Mouse (Mus musculus) skeletal muscle tissue, adult 2 months (tissue): ENCODE data around the gene Tada3.
"Not testable (repeated sequence)": the region's sequence is repeated elsewhere in the genome, so short reads cannot be mapped to it uniquely, and the experiment has no call there.

ENCODE experiments used
- DNase-seq: peaks from one replicate; pipeline ENCODE4 v3.0.0-alpha.2; 2012; ENCODE audit warnings: low read depth, low spot score

The Tada3 gene

GRCm38 (mm10) chr6:113343177-113344092 is 34.2 kb downstream of the Tada3 start, which contains the start of gene Camk1:
Gene Camk1, minus strand, starts transcription at chr6:113343984.
- peak; percentile 81 for DNase-seq

GRCm38 (mm10) chr6:113342297-113342696 is 35.4 kb downstream of the Tada3 start:
- DNase-seq: no peak

GRCm38 (mm10) chr6:113341574-113341973 is 36.1 kb downstream of the Tada3 start:
- DNase-seq: no peak

GRCm38 (mm10) chr6:113336852-113337620 is 40.6 kb downstream of the Tada3 start:
- DNase-seq: no peak

- no peak for DNase-seq
Observed at GRCm38 (mm10) chr6:113334216-113334615, 43.5 kb downstream of the Tada3 start.

- DNase-seq: no peak
Observed at GRCm38 (mm10) chr6:113333137-113333950, 44.3 kb downstream of the Tada3 start.

GRCm38 (mm10) chr6:113332734-113333133 is 44.9 kb downstream of the Tada3 start:
- DNase-seq: not testable (repeated sequence)

GRCm38 (mm10) chr6:113331721-113332120 is 46.0 kb downstream of the Tada3 start:
- DNase-seq: no peak

GRCm38 (mm10) chr6:113330547-113330946 is 47.1 kb downstream of the Tada3 start:
- DNase-seq: no peak

GRCm38 (mm10) chr6:113329396-113329795 is 48.3 kb downstream of the Tada3 start:
- no peak for DNase-seq

GRCm38 (mm10) chr6:113326533-113327315 is 51.0 kb downstream of the Tada3 start, which contains the start of gene Ogg1:
Gene Ogg1, plus strand, starts transcription at chr6:113326972.
- DNase-seq: peak; percentile 99
